Mouse (Mus musculus) MEL (cell line): ENCODE results near the gene Fcmr. TPM values are rescaled to one million over a fixed set of nuclear protein-coding genes. Genes with fewer than 3 reads are reported as not detected.

Experiments used
- DNase-seq: peaks from one replicate; pipeline ENCODE4 v3.0.0; 2011; ENCODE audit warnings: low read depth, low spot score
- H3K27ac ChIP-seq: 2 replicates; pipeline ENCODE4 v1.5.1; 2012; ENCODE audit warnings: low read depth, mild to moderate bottlenecking, control low read depth, low read length, moderate library complexity; ENCODE audit not compliant: control insufficient read depth
- H3K27me3 ChIP-seq, 2 experiments: fragments of 150-350 bp in 1 of 2; sonication (generic) in 1 of 2; 2 replicates each; pipeline ENCODE4 v1.6.1; 2012; ENCODE audit warnings: low read length in 2 of 2, mild to moderate bottlenecking in 2 of 2, improper control_type of control experiment in 1 of 2, moderate library complexity in 1 of 2; ENCODE audit not compliant: insufficient read depth in 2 of 2, control insufficient read depth in 1 of 2
- H3K36me3 ChIP-seq, 2 experiments: 2 replicates each; pipeline ENCODE4 v1.6.1; 2012 to 2014; ENCODE audit warnings: low read length in 2 of 2, improper control_type of control experiment in 1 of 2, inconsistent platforms in 1 of 2, mild to moderate bottlenecking in 1 of 2; ENCODE audit not compliant: insufficient read depth in 2 of 2, control insufficient read depth in 1 of 2
- H3K4me1 ChIP-seq, 2 experiments: fragments of 150-350 bp in 1 of 2; sonication (generic) in 1 of 2; 2 replicates each; pipeline ENCODE4 v1.6.1; 2012; ENCODE audit warnings: low read length in 2 of 2, improper control_type of control experiment in 1 of 2, mild to moderate bottlenecking in 1 of 2; ENCODE audit not compliant: insufficient read depth in 2 of 2, control insufficient read depth in 1 of 2
- H3K4me3 ChIP-seq, 2 experiments: fragments of 150-350 bp in 1 of 2; sonication (generic) in 1 of 2; 2 replicates each; pipeline ENCODE4 v1.5.1; 2012; ENCODE audit warnings: low read depth in 2 of 2, low read length in 2 of 2, mild to moderate bottlenecking in 2 of 2, moderate library complexity in 2 of 2, control low read depth in 1 of 2, improper control_type of control experiment in 1 of 2; ENCODE audit not compliant: control insufficient read depth in 1 of 2, insufficient read depth in 1 of 2
- H3K79me2 ChIP-seq: 2 replicates; pipeline ENCODE4 v1.6.1; 2012; ENCODE audit warnings: mild to moderate bottlenecking, low read length, moderate library complexity; ENCODE audit not compliant: control insufficient read depth, poor library complexity, insufficient read depth
- H3K9ac ChIP-seq: 2 replicates; pipeline ENCODE4 v1.6.1; 2012; ENCODE audit warnings: low read depth, mild to moderate bottlenecking, control low read depth, low read length, moderate library complexity; ENCODE audit not compliant: control insufficient read depth, poor library complexity, severe bottlenecking
- H3K9me3 ChIP-seq: fragments of 150-350 bp; sonication (generic); replicated peaks from 2 replicates; pipeline ENCODE4 v1.6.1; 2012; ENCODE audit warnings: mild to moderate bottlenecking, low read length, improper control_type of control experiment, moderate library complexity; ENCODE audit not compliant: insufficient read depth
- CHD2 ChIP-seq: IDR thresholded peaks from 2 replicates; pipeline ENCODE4 v1.6.1; 2011; ENCODE audit warnings: low read length, improper control_type of control experiment
- CTCF ChIP-seq, 3 experiments: IDR thresholded peaks in 2 of 3; conservative IDR thresholded peaks in 1 of 3; 2 replicates each; pipeline ENCODE4 v1.5.1; 2011 to 2012; ENCODE audit warnings: low read length in 3 of 3, low read depth in 2 of 3, mild to moderate bottlenecking in 2 of 3, improper control_type of control experiment in 1 of 3, inconsistent platforms in 1 of 3, mixed read lengths in 1 of 3, moderate library complexity in 1 of 3; ENCODE audit not compliant: control insufficient read depth in 1 of 3, insufficient read depth in 1 of 3, poor library complexity in 1 of 3, severe bottlenecking in 1 of 3
- GATA1 ChIP-seq: IDR thresholded peaks from 2 replicates; pipeline ENCODE4 v1.6.1; 2011; ENCODE audit warnings: low read depth, low read length, improper control_type of control experiment
- HCFC1 ChIP-seq: IDR thresholded peaks from 2 replicates; pipeline ENCODE4 v1.6.1; 2012; ENCODE audit warnings: low read depth, mild to moderate bottlenecking, inconsistent platforms, low read length, improper control_type of control experiment, moderate library complexity
- MAX ChIP-seq: IDR thresholded peaks from 2 replicates; pipeline ENCODE4 v1.6.1; 2011; ENCODE audit warnings: low read length, improper control_type of control experiment
- MAZ ChIP-seq: IDR thresholded peaks from 2 replicates; pipeline ENCODE4 v1.6.1; 2012; ENCODE audit warnings: low read depth, mild to moderate bottlenecking, inconsistent platforms, low read length, improper control_type of control experiment
- MEF2A ChIP-seq: IDR thresholded peaks from 2 replicates; pipeline ENCODE4 v1.6.1; 2014; ENCODE audit warnings: low read depth, mild to moderate bottlenecking, inconsistent platforms, low read length, improper control_type of control experiment; ENCODE audit not compliant: poor library complexity, insufficient replicate concordance, severe bottlenecking; ENCODE audit errors: extremely low read depth
- MYC ChIP-seq: IDR thresholded peaks from 2 replicates; pipeline ENCODE4 v1.6.1; 2011; ENCODE audit warnings: low read depth, mild to moderate bottlenecking, low read length, improper control_type of control experiment, moderate library complexity
- RAD21 ChIP-seq: IDR thresholded peaks from 2 replicates; pipeline ENCODE4 v1.6.1; 2011; ENCODE audit warnings: mild to moderate bottlenecking, low read depth, low read length, improper control_type of control experiment
- SIN3A ChIP-seq: IDR thresholded peaks from 2 replicates; pipeline ENCODE4 v1.6.1; 2012; ENCODE audit warnings: low read length, improper control_type of control experiment, inconsistent platforms
- SMC3 ChIP-seq: IDR thresholded peaks from 2 replicates; pipeline ENCODE4 v1.6.1; 2011; ENCODE audit warnings: low read depth, low read length, improper control_type of control experiment
- TBP ChIP-seq: IDR thresholded peaks from 2 replicates; pipeline ENCODE4 v1.8.0; 2011; ENCODE audit warnings: low read depth, low read length, improper control_type of control experiment
- UBTF ChIP-seq: IDR thresholded peaks from 2 replicates; pipeline ENCODE4 v1.6.1; 2012; ENCODE audit warnings: low read depth, mild to moderate bottlenecking, inconsistent platforms, low read length, improper control_type of control experiment, moderate library complexity, borderline replicate concordance; ENCODE audit not compliant: insufficient read depth
- ZC3H11A ChIP-seq: IDR thresholded peaks from 2 replicates; pipeline ENCODE4 v1.6.1; 2012; ENCODE audit warnings: low read depth, mild to moderate bottlenecking, inconsistent platforms, low read length, improper control_type of control experiment
- ZMIZ1 ChIP-seq: IDR thresholded peaks from 2 replicates; pipeline ENCODE4 v1.6.1; 2012; ENCODE audit warnings: low read depth, mild to moderate bottlenecking, inconsistent platforms, low read length, improper control_type of control experiment, moderate library complexity
- ZNF384 ChIP-seq: IDR thresholded peaks from 2 replicates; pipeline ENCODE4 v1.6.1; 2012; ENCODE audit warnings: low read depth, mild to moderate bottlenecking, inconsistent platforms, low read length, improper control_type of control experiment
- polyA plus RNA-seq, 2 experiments: library from polyadenylated mRNA; stranded (reverse) in 1 of 2; unstranded in 1 of 2; fragments of >175 nt in 1 of 2; fragments of >200 nt in 1 of 2; gene quantifications; 2 replicates each; pipeline versions ENCODE4 v1.2.1 to v1.2.4; 2012; ENCODE audit warnings: low replicate concordance in 2 of 2, low read depth in 1 of 2; ENCODE audit not compliant: insufficient read length in 2 of 2, insufficient read depth in 1 of 2, missing spikeins in 1 of 2
- total RNA-seq: library from RNA; depleted of rRNA; stranded (reverse); fragments of 300-350 nt; gene quantifications from 2 replicates; pipeline ENCODE4 v1.2.3, GENCODE M21; 2012

Fcmr gene
- total and polyA plus RNA-seq, 3 experiments, result not detected

GRCm38 (mm10) chr1:130835161-130835936, 30.1 kb upstream of the Fcmr start:
- TF ChIP-seq SIN3A, result no peak
- TF ChIP-seq MEF2A, result no peak
- TF ChIP-seq HCFC1, result no peak
- no peak for TF ChIP-seq CHD2
- no peak for TF ChIP-seq UBTF
- no peak for TF ChIP-seq TBP
- no peak for TF ChIP-seq MAZ
- TF ChIP-seq MAX, result no peak
- no peak for TF ChIP-seq ZC3H11A
- no peak for TF ChIP-seq MYC
- TF ChIP-seq ZMIZ1, result no peak
- Histone ChIP-seq H3K4me3 (no peak overlapping the region), H3K27ac (no peak overlapping the region), H3K27me3 (peaks cover 0 to 2% of the 10 kb centered on the region in 2 experiments; a peak in 2 of 4 replicates), H3K79me2 (no peaks in the 10 kb centered on the region), H3K4me1 (peaks cover 3 to 10% of the 10 kb centered on the region in 2 experiments; a peak in 3 of 4 replicates), H3K9me3 (no peaks in the 10 kb centered on the region), H3K9ac (no peak overlapping the region), H3K36me3 (peaks cover 0 to 7% of the 10 kb centered on the region in 2 experiments; a peak in 2 of 4 replicates)
- no peak for DNase-seq

GRCm38 (mm10) chr1:130838288-130838687, 27.2 kb upstream of the Fcmr start:
- no peak for TF ChIP-seq CHD2
- peak; percentile 52; the same call in 1 of the 2 replicates for TF ChIP-seq ZNF384
- TF ChIP-seq RAD21, result peak; percentile 35
- no peak for TF ChIP-seq TBP
- peak; percentile 53 for TF ChIP-seq SMC3
- TF ChIP-seq GATA1, result peak; percentile 71
- peak in 2 of 3 experiments; percentile 42 to 59; a peak in 3 of 6 replicates for TF ChIP-seq CTCF (IDR thresholded peaks at IDR 0.05 in 2 of 3, conservative IDR thresholded peaks at IDR 0.05 in 1 of 3; ENCODE audit: control insufficient read depth in 1 of 3, insufficient read depth in 1 of 3, low read depth in 2 of 3, low read length in 3 of 3, poor library complexity in 1 of 3, severe bottlenecking in 1 of 3)
- TF ChIP-seq, all 39 proteins: peak for 5
- no peaks in the 10 kb centered on the region for H3K79me2 ChIP-seq
- peak; percentile 67 for DNase-seq
- H3K27me3 ChIP-seq, result peaks cover 0 to 7% of the 10 kb centered on the region in 2 experiments; a peak in 2 of 4 replicates
- no peak overlapping the region for H3K9ac ChIP-seq
- no peaks in the 10 kb centered on the region for H3K9me3 ChIP-seq
- no peak overlapping the region for H3K27ac ChIP-seq
- no peaks in the 10 kb centered on the region for H3K36me3 ChIP-seq
- H3K4me1 ChIP-seq, result no peaks in the 10 kb centered on the region
- H3K4me3 ChIP-seq, result no peak overlapping the region
